Mouse (Mus musculus): Measurements from ENCODE around the gene Eif4ebp2. TPM values are rescaled to one million over a fixed set of nuclear protein-coding genes. Genes with fewer than 3 reads are reported as not detected.
"Not testable (repeated sequence)": the region's sequence is repeated elsewhere in the genome, so short reads cannot be mapped to it uniquely, and the experiment has no call there.

Eif4ebp2 gene
- polyA plus RNA-seq, 1 experiment from 2014 or later, result 52.7 TPM

GRCm38 (mm10) chr10:61465009-61465408 lies 12.5 kb upstream of the Eif4ebp2 start:
- no peak overlapping the region for H3K27ac ChIP-seq (ENCODE audit: poor library complexity, severe bottlenecking)
- no peak overlapping the region for H3K9ac ChIP-seq
- no peak overlapping the region for H3K4me2 ChIP-seq
- H3K4me3 ChIP-seq, result no peak overlapping the region
- no peaks in the 10 kb centered on the region for H3K9me3 ChIP-seq (replicated peaks)
- WGBS, result 79% methylated on average over 4 of the region's 4 CpGs
- peak; percentile 78 for ATAC-seq (ENCODE audit: insufficient number of reproducible peaks, low FRiP score)
- no peaks in the 10 kb centered on the region for H3K36me3 ChIP-seq
- H3K27me3 ChIP-seq (replicated peaks), result no peaks in the 10 kb centered on the region
- no peaks in the 10 kb centered on the region for H3K4me1 ChIP-seq (replicated peaks)

DNA sequence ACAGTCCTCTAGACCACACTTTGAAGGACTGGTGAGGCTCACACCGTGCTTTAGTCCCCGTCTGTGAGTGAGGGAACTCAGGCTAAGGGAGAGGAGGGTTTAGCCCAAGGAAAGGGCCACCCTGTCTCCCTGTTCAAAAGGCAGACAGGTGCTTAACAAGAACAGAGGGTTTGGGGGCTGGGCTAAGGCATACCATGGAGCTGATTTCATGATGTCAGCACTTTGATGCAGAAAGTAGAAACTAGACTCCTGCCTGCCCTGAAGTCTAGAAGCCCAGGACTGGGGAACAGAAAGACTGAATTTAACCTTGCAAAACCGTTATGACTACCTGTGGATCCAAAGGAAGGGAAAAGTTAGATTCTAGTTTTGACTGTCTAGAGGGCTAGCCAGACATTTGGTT lies 4.7 kb upstream of the Eif4ebp2 start:
- no peak overlapping the region for H3K27ac ChIP-seq (ENCODE audit: poor library complexity, severe bottlenecking)
- H3K27me3 ChIP-seq (replicated peaks), result no peaks in the 10 kb centered on the region
- no peaks in the 10 kb centered on the region for H3K4me1 ChIP-seq (replicated peaks)
- no peak overlapping the region for H3K4me3 ChIP-seq
- H3K9me3 ChIP-seq (replicated peaks), result peaks cover 4% of the 10 kb centered on the region; the same call in 1 of the 2 replicates
- no peaks in the 10 kb centered on the region for H3K36me3 ChIP-seq
- no peak for ATAC-seq (ENCODE audit: insufficient number of reproducible peaks, low FRiP score)
- WGBS, result 49% methylated on average over 3 of the region's 3 CpGs
- H3K9ac ChIP-seq, result no peak overlapping the region
- H3K4me2 ChIP-seq, result no peak overlapping the region

DNA sequence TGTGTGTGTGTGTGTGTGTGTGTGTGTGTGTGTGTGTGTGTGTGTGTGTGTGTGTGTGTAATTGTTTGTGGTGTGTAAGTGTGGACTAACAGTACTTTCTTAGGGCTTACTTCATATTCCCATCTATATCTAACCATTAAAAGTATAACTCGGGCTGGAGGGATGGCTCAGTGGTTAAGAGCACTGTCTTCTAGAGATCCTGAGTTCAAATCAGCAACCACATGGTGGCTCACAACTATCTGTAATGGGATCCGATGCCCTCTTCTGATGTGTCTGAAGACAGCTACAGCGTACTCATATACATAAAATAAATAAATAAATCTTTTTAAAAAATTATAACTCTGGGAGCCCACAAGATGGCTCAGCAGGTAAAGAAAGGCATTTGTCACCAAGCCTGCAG lies 710 bp upstream of the Eif4ebp2 start:
- H3K27me3 ChIP-seq (replicated peaks); H3K36me3 ChIP-seq; H3K9me3 ChIP-seq (replicated peaks); ATAC-seq (ENCODE audit: insufficient number of reproducible peaks, low FRiP score); H3K27ac ChIP-seq (ENCODE audit: poor library complexity, severe bottlenecking); H3K9ac ChIP-seq: not testable (repeated sequence)
- peak overlapping the region; percentile 88 for H3K4me2 ChIP-seq
- H3K4me1 ChIP-seq (replicated peaks), result peaks cover 30% of the 10 kb centered on the region
- peak overlapping the region; percentile 96 for H3K4me3 ChIP-seq
- 66% methylated on average over 3 of the region's 3 CpGs for WGBS

DNA sequence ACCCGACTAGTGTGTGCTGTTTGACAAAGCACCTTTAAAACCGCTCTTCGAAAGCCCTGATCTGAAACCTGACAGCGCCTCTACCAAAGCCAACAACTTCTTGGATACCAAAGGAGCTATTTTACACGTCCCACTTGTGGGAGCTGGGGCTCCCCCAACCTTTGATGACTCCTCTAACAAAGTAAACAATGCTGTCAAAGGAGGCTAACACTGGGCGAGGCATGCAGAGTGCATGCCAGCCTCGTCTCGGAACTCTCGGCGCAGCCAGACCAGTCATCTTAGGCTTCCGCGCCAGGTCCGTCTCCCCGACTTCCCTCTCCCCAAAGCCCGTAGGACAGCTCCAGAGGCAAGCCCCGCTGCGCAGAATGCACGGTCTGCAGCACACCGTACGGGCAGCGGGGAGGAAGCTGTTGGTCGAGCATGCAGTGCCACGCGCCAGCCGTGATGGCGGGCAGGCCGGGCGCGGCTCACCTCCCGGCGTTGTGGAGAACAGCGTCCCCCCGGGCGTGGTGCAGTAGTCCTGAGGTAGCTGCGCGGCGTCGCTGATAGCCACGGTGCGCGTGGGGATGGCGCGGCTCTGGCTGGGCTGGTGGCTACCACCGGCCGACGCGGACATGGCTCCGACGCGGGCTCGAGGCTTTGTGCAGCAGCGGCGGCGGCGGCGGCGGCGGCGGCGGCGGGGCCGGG lies 387 bp downstream of the Eif4ebp2 start:
- Histone ChIP-seq H3K9ac (peak overlapping the region; percentile 94), H3K27me3 (replicated peaks) (no peaks in the 10 kb centered on the region), H3K4me2 (peak overlapping the region; percentile 88), H3K27ac (ENCODE audit: poor library complexity, severe bottlenecking) (peak overlapping the region; percentile 77), H3K9me3 (replicated peaks) (peaks cover 4% of the 10 kb centered on the region; the same call in 1 of the 2 replicates), H3K4me3 (peak overlapping the region; percentile 96), H3K4me1 (replicated peaks) (peaks cover 41% of the 10 kb centered on the region), H3K36me3 (peaks cover 17% of the 10 kb centered on the region)
- ATAC-seq (ENCODE audit: insufficient number of reproducible peaks, low FRiP score), result peak; percentile 49
- WGBS, result under 1% methylated on average over 62 of the region's 62 CpGs

DNA sequence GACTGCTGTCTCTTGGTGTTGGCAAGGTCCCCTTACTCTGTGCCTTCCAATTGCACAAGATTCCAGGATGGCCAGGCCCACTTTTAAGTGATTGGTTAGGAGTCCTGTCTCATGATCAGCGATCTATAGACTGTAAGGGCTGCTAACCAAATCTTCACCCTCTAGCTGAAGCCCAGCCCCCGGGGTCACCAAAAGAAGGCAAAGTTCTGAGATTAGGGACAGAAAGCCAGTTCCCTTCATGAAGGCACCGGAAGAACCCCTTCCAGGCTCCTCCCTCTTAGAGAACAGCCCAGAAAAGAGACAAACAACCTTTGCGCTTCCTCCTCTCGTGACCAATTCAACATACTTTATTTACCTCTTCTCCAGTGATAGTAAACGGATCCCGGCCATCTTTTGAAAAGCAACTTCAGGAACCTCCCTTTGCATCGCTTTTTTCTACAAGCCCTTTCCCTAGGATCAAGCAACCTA lies 964 bp downstream of the Eif4ebp2 start:
- Histone ChIP-seq H3K4me3 (peak overlapping the region; percentile 96), H3K27me3 (replicated peaks) (no peaks in the 10 kb centered on the region), H3K27ac (ENCODE audit: poor library complexity, severe bottlenecking) (peak overlapping the region; percentile 77), H3K4me2 (peak overlapping the region; percentile 88), H3K4me1 (replicated peaks) (peaks cover 47% of the 10 kb centered on the region), H3K9ac (peak overlapping the region; percentile 94), H3K9me3 (replicated peaks) (peaks cover 4% of the 10 kb centered on the region; the same call in 1 of the 2 replicates), H3K36me3 (peaks cover 22% of the 10 kb centered on the region)
- ATAC-seq (ENCODE audit: insufficient number of reproducible peaks, low FRiP score), result no peak
- WGBS, result 2% methylated on average over 8 of the region's 8 CpGs

- Histone ChIP-seq H3K27ac (ENCODE audit: poor library complexity, severe bottlenecking) (no peak overlapping the region), H3K27me3 (replicated peaks) (no peaks in the 10 kb centered on the region), H3K4me3 (no peak overlapping the region), H3K4me2 (no peak overlapping the region), H3K36me3 (peaks cover 22% of the 10 kb centered on the region), H3K9me3 (replicated peaks) (no peaks in the 10 kb centered on the region), H3K4me1 (replicated peaks) (peaks cover 73% of the 10 kb centered on the region), H3K9ac (no peak overlapping the region)
- 47% methylated on average over 3 of the region's 3 CpGs for WGBS
- ATAC-seq (ENCODE audit: insufficient number of reproducible peaks, low FRiP score), result no peak
Observed at GRCm38 (mm10) chr10:61448834-61449233, 3.6 kb downstream of the Eif4ebp2 start.

- Histone ChIP-seq H3K9me3 (replicated peaks) (no peaks in the 10 kb centered on the region), H3K9ac (no peak overlapping the region), H3K27me3 (replicated peaks) (no peaks in the 10 kb centered on the region), H3K4me3 (no peak overlapping the region), H3K4me1 (replicated peaks) (peaks cover 83% of the 10 kb centered on the region), H3K27ac (ENCODE audit: poor library complexity, severe bottlenecking) (no peak overlapping the region), H3K36me3 (peaks cover 22% of the 10 kb centered on the region), H3K4me2 (no peak overlapping the region)
- ATAC-seq (ENCODE audit: insufficient number of reproducible peaks, low FRiP score), result no peak
- WGBS, result 83% methylated on average over 10 of the region's 10 CpGs
Observed at GRCm38 (mm10) chr10:61447581-61448353, 4.7 kb downstream of the Eif4ebp2 start.

DNA sequence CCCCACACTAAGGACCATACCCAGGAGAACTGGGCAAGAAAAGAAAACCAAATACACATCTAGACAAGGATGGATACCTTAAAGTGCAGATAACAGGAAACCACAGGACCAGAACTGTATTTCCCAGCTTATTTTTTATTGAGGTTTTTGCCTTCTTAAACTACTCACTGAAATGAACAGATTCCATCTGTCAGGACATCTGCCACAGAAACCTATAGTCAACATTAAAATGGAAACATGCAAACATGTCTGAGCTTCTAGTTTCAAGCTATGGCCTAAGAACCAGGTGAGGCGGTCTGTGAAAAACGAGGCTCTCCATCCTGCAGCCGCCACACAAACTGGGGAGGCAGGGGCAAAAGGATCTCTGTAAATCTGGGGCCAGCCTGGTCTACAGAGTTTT lies 7.4 kb downstream of the Eif4ebp2 start:
- no peak overlapping the region for H3K4me3 ChIP-seq
- no peak overlapping the region for H3K4me2 ChIP-seq
- no peak overlapping the region for H3K27ac ChIP-seq (ENCODE audit: poor library complexity, severe bottlenecking)
- no peak for ATAC-seq (ENCODE audit: insufficient number of reproducible peaks, low FRiP score)
- H3K27me3 ChIP-seq (replicated peaks), result no peaks in the 10 kb centered on the region
- WGBS, result 87% methylated on average over 3 of the region's 3 CpGs
- peaks cover 74% of the 10 kb centered on the region for H3K4me1 ChIP-seq (replicated peaks)
- H3K36me3 ChIP-seq, result peaks cover 23% of the 10 kb centered on the region; the same call in 1 of the 2 replicates
- H3K9me3 ChIP-seq (replicated peaks), result no peaks in the 10 kb centered on the region
- H3K9ac ChIP-seq, result no peak overlapping the region

- no peaks in the 10 kb centered on the region for H3K9me3 ChIP-seq (replicated peaks)
- ATAC-seq (ENCODE audit: insufficient number of reproducible peaks, low FRiP score), result no peak
- no peak overlapping the region for H3K9ac ChIP-seq
- 53% methylated on average over 1 of the region's 1 CpGs for WGBS
- H3K4me1 ChIP-seq (replicated peaks), result peaks cover 65% of the 10 kb centered on the region
- no peak overlapping the region for H3K27ac ChIP-seq (ENCODE audit: poor library complexity, severe bottlenecking)
- no peak overlapping the region for H3K4me2 ChIP-seq
- H3K4me3 ChIP-seq, result no peak overlapping the region
- H3K36me3 ChIP-seq, result peaks cover 25% of the 10 kb centered on the region; the same call in 1 of the 2 replicates
- no peaks in the 10 kb centered on the region for H3K27me3 ChIP-seq (replicated peaks)
Observed at GRCm38 (mm10) chr10:61443876-61444275, 8.6 kb downstream of the Eif4ebp2 start.

GRCm38 (mm10) chr10:61443456-61443855 lies 9.0 kb downstream of the Eif4ebp2 start:
- Histone ChIP-seq H3K9ac (no peak overlapping the region), H3K27ac (ENCODE audit: poor library complexity, severe bottlenecking) (no peak overlapping the region), H3K4me3 (no peak overlapping the region), H3K4me2 (no peak overlapping the region), H3K4me1 (replicated peaks) (peaks cover 64% of the 10 kb centered on the region), H3K9me3 (replicated peaks) (no peaks in the 10 kb centered on the region), H3K27me3 (replicated peaks) (no peaks in the 10 kb centered on the region), H3K36me3 (peaks cover 28% of the 10 kb centered on the region; the same call in 1 of the 2 replicates)
- ATAC-seq (ENCODE audit: insufficient number of reproducible peaks, low FRiP score), result no peak
- 66% methylated on average over 6 of the region's 6 CpGs for WGBS

DNA sequence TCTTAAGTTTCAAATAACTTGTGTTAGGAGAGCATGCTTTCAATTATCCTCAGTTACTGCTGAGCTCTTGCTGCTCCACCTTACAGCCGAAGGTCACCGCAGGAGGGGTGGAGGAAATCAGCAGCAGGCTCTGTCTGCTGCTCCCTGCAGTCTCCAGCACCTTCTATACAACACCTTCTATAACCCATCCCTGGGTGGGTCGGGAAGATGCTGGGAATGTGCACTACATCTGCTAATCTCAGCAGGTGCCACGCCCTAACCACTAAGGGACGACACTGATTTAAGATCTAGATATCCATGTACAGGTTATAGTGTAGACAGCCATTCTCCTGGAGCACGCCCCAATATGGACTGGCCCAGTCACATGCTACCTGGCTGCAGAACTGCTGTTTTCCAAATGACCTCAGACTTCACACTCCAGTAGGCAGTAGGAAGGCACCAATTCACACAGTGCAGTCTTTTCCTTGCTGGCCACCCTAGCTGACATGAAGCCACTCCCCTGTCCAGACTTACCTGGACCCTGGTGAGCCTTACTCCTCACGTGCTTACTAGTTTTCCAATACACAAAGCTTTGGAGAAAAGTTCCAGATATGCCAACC lies 12.2 kb downstream of the Eif4ebp2 start:
- Histone ChIP-seq H3K9ac (no peak overlapping the region), H3K9me3 (replicated peaks) (no peaks in the 10 kb centered on the region), H3K27me3 (replicated peaks) (no peaks in the 10 kb centered on the region), H3K4me2 (no peak overlapping the region), H3K27ac (ENCODE audit: poor library complexity, severe bottlenecking) (no peak overlapping the region), H3K4me3 (no peak overlapping the region), H3K36me3 (peaks cover 12% of the 10 kb centered on the region; the same call in 1 of the 2 replicates), H3K4me1 (replicated peaks) (peaks cover 35% of the 10 kb centered on the region)
- 90% methylated on average over 7 of the region's 7 CpGs for WGBS
- no peak for ATAC-seq (ENCODE audit: insufficient number of reproducible peaks, low FRiP score)

Data from heart, embryonic 12.5 days (tissue).